Mouse (Mus musculus) kidney, adult 2 months (tissue): ENCODE measurements around the gene Shank2. TPM values are rescaled to one million over a fixed set of nuclear protein-coding genes. Genes with fewer than 3 reads are reported as not detected.

Source experiments
- DNase-seq: peaks from one replicate; pipeline ENCODE4 v3.0.0; 2021
- H3K27ac ChIP-seq: fragments of 200-500 bp; 2 replicates; pipeline ENCODE4 v1.5.1; 2012; ENCODE audit warnings: low read depth, low read length, control low read depth, inconsistent platforms; ENCODE audit not compliant: insufficient read depth
- H3K27me3 ChIP-seq: fragments of 200-500 bp; replicated peaks from 2 replicates; pipeline ENCODE4 v1.6.1; 2012; ENCODE audit warnings: mild to moderate bottlenecking, moderate library complexity, low read length, inconsistent platforms; ENCODE audit not compliant: control insufficient read depth, insufficient read depth
- H3K36me3 ChIP-seq: fragments of 200-500 bp; 2 replicates; pipeline ENCODE4 v1.6.1; 2012; ENCODE audit warnings: mild to moderate bottlenecking, moderate library complexity, low read length, inconsistent platforms; ENCODE audit not compliant: control insufficient read depth, insufficient read depth
- H3K4me1 ChIP-seq: fragments of 200-500 bp; 2 replicates; pipeline ENCODE4 v1.6.1; 2011; ENCODE audit warnings: low read length; ENCODE audit not compliant: control insufficient read depth, insufficient read depth
- H3K4me3 ChIP-seq: fragments of 200-500 bp; 2 replicates; pipeline ENCODE4 v1.5.1; 2011; ENCODE audit warnings: mild to moderate bottlenecking, low read depth, low read length, control low read depth; ENCODE audit not compliant: insufficient read depth
- CTCF ChIP-seq: fragments of 200-500 bp; conservative IDR thresholded peaks from 2 replicates; pipeline ENCODE4 v1.5.1; 2011; ENCODE audit warnings: low read depth, mild to moderate bottlenecking, control low read depth, low read length, moderate library complexity, mixed read lengths; ENCODE audit not compliant: insufficient read depth, insufficient read length
- POLR2A ChIP-seq: fragments of 200-500 bp; IDR thresholded peaks from one replicate; pipeline ENCODE4 v1.6.1; 2011; ENCODE audit warnings: low read depth, low read length, control low read depth
- WGBS: fragments of 180-500 bp; shearing (Covaris S2); methylation state at CpG from one replicate; pipeline ENCODE4 v1.1.7; 2018; 5-methylcytosine and 5-hydroxymethylcytosine counted together
- polyA plus RNA-seq: library from polyadenylated mRNA; depleted of rRNA; stranded (reverse); fragments of >200 nt; gene quantifications from 2 replicates; pipeline ENCODE4 v1.2.3, GENCODE M21; 2012; rRNA removed

Shank2 gene
- polyA plus RNA-seq, 1 experiment = 16.1 TPM

GRCm38 (mm10) chr7:144469181-144469641 lies 467.5 kb downstream of the Shank2 start:
- H3K27ac ChIP-seq = no peak overlapping the region; the same call in 1 of the 2 replicates
- WGBS = 8% methylated on average over 4 of the region's 4 CpGs
- TF ChIP-seq CTCF (no peak), POLR2A (no peak)
- peak; percentile 85 for DNase-seq
- H3K4me3 ChIP-seq = peak overlapping the region; percentile 87
- no peaks in the 10 kb centered on the region for H3K27me3 ChIP-seq
- peaks cover 10% of the 10 kb centered on the region; the same call in 1 of the 2 replicates for H3K4me1 ChIP-seq
- no peaks in the 10 kb centered on the region for H3K36me3 ChIP-seq

- Histone ChIP-seq H3K27ac (peak overlapping the region; percentile 80), H3K4me3 (peak overlapping the region; percentile 87), H3K36me3 (no peaks in the 10 kb centered on the region), H3K27me3 (no peaks in the 10 kb centered on the region), H3K4me1 (peaks cover 10% of the 10 kb centered on the region; the same call in 1 of the 2 replicates)
- 4% methylated on average over 31 of the region's 31 CpGs for WGBS
- TF ChIP-seq POLR2A (no peak), CTCF (no peak)
- no peak for DNase-seq
These were observed 468.3 kb downstream of the Shank2 start for GRCm38 (mm10) chr7:144469908-144470544.

GRCm38 (mm10) chr7:144470545-144471059 lies 468.9 kb downstream of the Shank2 start, which contains the start of gene Cttn:
TSS of gene Cttn (minus strand) at chr7:144471009.
- Histone ChIP-seq H3K36me3 (no peaks in the 10 kb centered on the region), H3K27ac (peak within 1 kb of the TSS; percentile 80), H3K4me3 (peak within 1 kb of the TSS; percentile 87), H3K27me3 (no peaks in the 10 kb centered on the region), H3K4me1 (peaks cover 10% of the 10 kb centered on the region; the same call in 1 of the 2 replicates)
- DNase-seq = peak; percentile 95
- 2% methylated on average over 30 of the region's 30 CpGs for WGBS
- TF ChIP-seq CTCF (no peak), POLR2A (peak; percentile 59)

- WGBS = 42% methylated on average over 2 of the region's 2 CpGs
- Histone ChIP-seq H3K36me3 (no peaks in the 10 kb centered on the region), H3K27ac (peak overlapping the region; percentile 52; the same call in 1 of the 2 replicates), H3K4me1 (peaks cover 10% of the 10 kb centered on the region), H3K27me3 (no peaks in the 10 kb centered on the region), H3K4me3 (peak overlapping the region; percentile 87)
- TF ChIP-seq CTCF (no peak), POLR2A (no peak)
- no peak for DNase-seq
These were observed 469.4 kb downstream of the Shank2 start for GRCm38 (mm10) chr7:144471103-144471502.

GRCm38 (mm10) chr7:144473486-144473885 lies 471.8 kb downstream of the Shank2 start:
- no peak for TF ChIP-seq POLR2A
- no peak for TF ChIP-seq CTCF
- H3K36me3 ChIP-seq = no peaks in the 10 kb centered on the region
- DNase-seq = peak; percentile 50
- peaks cover 17% of the 10 kb centered on the region for H3K4me1 ChIP-seq
- peak overlapping the region; percentile 64 for H3K27ac ChIP-seq
- no peaks in the 10 kb centered on the region for H3K27me3 ChIP-seq
- 26% methylated on average over 4 of the region's 4 CpGs for WGBS
- H3K4me3 ChIP-seq = no peak overlapping the region

Other genes starting within 250 kb of the Shank2 start
- 75.0 and 77.1 TPM in 2 replicates for gene Osbpl5, start 244.9 kb upstream of the Shank2 start, polyA plus RNA-seq
- gene Mrgprg, start 234.9 kb upstream of the Shank2 start, polyA plus RNA-seq = 0.33 and 1.1 TPM in 2 replicates
- 2.3 and 2.8 TPM in 2 replicates for gene Mrgpre, start 217.4 kb upstream of the Shank2 start, polyA plus RNA-seq
- gene Nadsyn1, start 179.1 kb upstream of the Shank2 start, polyA plus RNA-seq = 31.3 and 33.4 TPM in 2 replicates
- gene Dhcr7, start 178.8 kb upstream of the Shank2 start, polyA plus RNA-seq = 51.7 and 81.9 TPM in 2 replicates
- not detected in 2 replicates for gene Gm498, start 135.1 kb upstream of the Shank2 start, polyA plus RNA-seq